Mouse (Mus musculus) liver, embryonic 14.5 days (tissue): ENCODE data around the gene Cadm2. TPM values are rescaled to one million over a fixed set of nuclear protein-coding genes. Genes with fewer than 3 reads are reported as not detected.

Experiments used
- ATAC-seq: fragments of 200-750 bp; cut with Nextera tagmentation; 2 replicates; pipeline ENCODE4 v1.8.0; 2017; ENCODE audit warnings: moderate number of reproducible peaks, mild to moderate bottlenecking, moderate library complexity; ENCODE audit not compliant: insufficient read depth
- DNase-seq, 3 experiments: peaks; one replicate each; pipeline ENCODE4 v3.0.0-alpha.2; 2012 to 2013; ENCODE audit warnings: low read depth in 3 of 3, low spot score in 3 of 3
- H3K27ac ChIP-seq: fragments of 300-500 bp; sonication (generic); 2 replicates; pipeline ENCODE4 v1.5.1; 2014; ENCODE audit warnings: moderate library complexity, mild to moderate bottlenecking, control low read depth, inconsistent platforms
- H3K27me3 ChIP-seq: fragments of 300-500 bp; sonication (generic); 2 replicates; pipeline ENCODE4 v1.6.1; 2014; ENCODE audit warnings: mild to moderate bottlenecking, low read length, moderate library complexity; ENCODE audit not compliant: control insufficient read depth, insufficient read depth
- H3K36me3 ChIP-seq: fragments of 300-500 bp; sonication (generic); replicated peaks from 2 replicates; pipeline ENCODE4 v1.6.1; 2014; ENCODE audit warnings: low read depth; ENCODE audit not compliant: control insufficient read depth, insufficient read depth
- H3K4me1 ChIP-seq, 2 experiments: fragments of 200-500 bp in 1 of 2; fragments of 300-500 bp in 1 of 2; sonication (generic) in 1 of 2; replicated peaks; 2 replicates each; pipeline ENCODE4 v1.6.1; 2012 to 2014; ENCODE audit warnings: antibody characterized with exemption in 1 of 2, inconsistent platforms in 1 of 2, low read length in 1 of 2; ENCODE audit not compliant: control insufficient read depth in 2 of 2, insufficient read depth in 2 of 2
- H3K4me2 ChIP-seq: fragments of 300-500 bp; sonication (generic); 2 replicates; pipeline ENCODE4 v1.6.1; 2014; ENCODE audit warnings: low read depth, mild to moderate bottlenecking, control low read depth, moderate library complexity
- H3K4me3 ChIP-seq, 2 experiments: fragments of 200-500 bp in 1 of 2; fragments of 300-500 bp in 1 of 2; sonication (generic) in 1 of 2; 2 replicates each; pipeline ENCODE4 v1.5.1; 2012 to 2014; ENCODE audit warnings: low read depth in 2 of 2, low read length in 2 of 2, mild to moderate bottlenecking in 2 of 2, control low read depth in 1 of 2, inconsistent platforms in 1 of 2, moderate library complexity in 1 of 2; ENCODE audit not compliant: insufficient read depth in 1 of 2
- H3K9ac ChIP-seq: fragments of 300-500 bp; sonication (generic); replicated peaks from 2 replicates; pipeline ENCODE4 v1.6.1; 2014; ENCODE audit warnings: mild to moderate bottlenecking, control low read depth, moderate library complexity
- H3K9me3 ChIP-seq: fragments of 300-500 bp; sonication (generic); 2 replicates; pipeline ENCODE4 v1.6.1; 2016; ENCODE audit warnings: low read length, mixed read lengths; ENCODE audit not compliant: control insufficient read depth
- CTCF ChIP-seq: IDR thresholded peaks from 2 replicates; pipeline ENCODE4 v1.5.1; 2016; ENCODE audit warnings: antibody characterized with exemption, low read depth, control low read depth
- EP300 ChIP-seq: IDR thresholded peaks from 2 replicates; pipeline ENCODE4 v1.6.1; 2016; ENCODE audit warnings: antibody characterized with exemption, low read depth
- WGBS: fragments of 180-500 bp; shearing (Covaris S2); extraction: QIAGEN DNeasy Blood & Tissue Kit; methylation state at CpG from one replicate; pipeline ENCODE4 v1.1.7; 2014; ENCODE audit not compliant: insufficient replicate concordance; 5-methylcytosine and 5-hydroxymethylcytosine counted together
- polyA plus RNA-seq, 2 experiments: library from polyadenylated mRNA; depleted of rRNA in 1 of 2; stranded (reverse) in 1 of 2; unstranded in 1 of 2; fragments of >200 nt; fragmentation: Nextera tagmentation in 1 of 2; extraction: Ambion mirVana in 1 of 2; gene quantifications; 2 replicates each; pipeline versions ENCODE4 v1.2.1 to v1.2.3; 2012 to 2014

The Cadm2 gene
- polyA plus RNA-seq, 2 experiments: 0.06 TPM; not detected in 1

- TF ChIP-seq CTCF (no peak), EP300 (no peak)
- WGBS: 66% methylated on average over 4 of the region's 4 CpGs
- H3K36me3 ChIP-seq: no peaks in the 10 kb centered on the region
- no peak overlapping the region for H3K27ac ChIP-seq
- H3K9ac ChIP-seq: no peak overlapping the region
- no peaks in the 10 kb centered on the region for H3K4me1 ChIP-seq
- no peaks in the 10 kb centered on the region for H3K9me3 ChIP-seq
- no peak overlapping the region for H3K4me3 ChIP-seq
- ATAC-seq (no peak), DNase-seq (no peak)
- H3K4me2 ChIP-seq: no peak overlapping the region
- H3K27me3 ChIP-seq: no peaks in the 10 kb centered on the region
Observed at GRCm38 (mm10) chr16:67609116-67609515, 11.6 kb downstream of the Cadm2 start.

GRCm38 (mm10) chr16:67608499-67608898 is 12.2 kb downstream of the Cadm2 start:
- Histone ChIP-seq H3K36me3 (no peaks in the 10 kb centered on the region), H3K4me2 (no peak overlapping the region), H3K27me3 (no peaks in the 10 kb centered on the region), H3K27ac (no peak overlapping the region), H3K9ac (no peak overlapping the region), H3K4me3 (no peak overlapping the region), H3K9me3 (no peaks in the 10 kb centered on the region), H3K4me1 (no peaks in the 10 kb centered on the region)
- ATAC-seq (no peak), DNase-seq (no peak)
- TF ChIP-seq EP300: no peak
- TF ChIP-seq CTCF: no peak
- WGBS: 64% methylated on average over 3 of the region's 3 CpGs

- TF ChIP-seq CTCF (no peak), EP300 (no peak)
Observed at GRCm38 (mm10) chr16:67605661-67606060, 15.0 kb downstream of the Cadm2 start.

GRCm38 (mm10) chr16:67599981-67600380 is 20.7 kb downstream of the Cadm2 start:
- DNase-seq (no peak), ATAC-seq (no peak)
- TF ChIP-seq CTCF (no peak), EP300 (no peak)
- Histone ChIP-seq H3K27me3 (no peaks in the 10 kb centered on the region), H3K4me3 (no peak overlapping the region), H3K4me2 (no peak overlapping the region), H3K27ac (no peak overlapping the region), H3K4me1 (no peaks in the 10 kb centered on the region), H3K9ac (no peak overlapping the region), H3K36me3 (no peaks in the 10 kb centered on the region), H3K9me3 (no peaks in the 10 kb centered on the region)
- 77% methylated on average over 9 of the region's 9 CpGs for WGBS

More at GRCm38 (mm10) chr16:67605661-67606060, 15.0 kb downstream of the Cadm2 start:
- Histone ChIP-seq H3K4me2 (no peak overlapping the region), H3K36me3 (no peaks in the 10 kb centered on the region), H3K9ac (no peak overlapping the region), H3K4me3 (no peak overlapping the region), H3K9me3 (no peaks in the 10 kb centered on the region), H3K27me3 (no peaks in the 10 kb centered on the region), H3K4me1 (no peaks in the 10 kb centered on the region), H3K27ac (no peak overlapping the region)
- ATAC-seq (no peak), DNase-seq (no peak)
- 66% methylated on average over 6 of the region's 6 CpGs for WGBS

GRCm38 (mm10) chr16:67598841-67599240 is 21.9 kb downstream of the Cadm2 start:
- Histone ChIP-seq H3K27me3 (no peaks in the 10 kb centered on the region), H3K4me1 (no peaks in the 10 kb centered on the region), H3K36me3 (no peaks in the 10 kb centered on the region), H3K4me3 (no peak overlapping the region), H3K4me2 (no peak overlapping the region), H3K9ac (no peak overlapping the region), H3K9me3 (no peaks in the 10 kb centered on the region), H3K27ac (no peak overlapping the region)
- WGBS: 76% methylated on average over 4 of the region's 4 CpGs
- DNase-seq (no peak), ATAC-seq (no peak)
- TF ChIP-seq EP300 (no peak), CTCF (no peak)

GRCm38 (mm10) chr16:67591015-67591414 is 29.7 kb downstream of the Cadm2 start:
- Histone ChIP-seq H3K36me3 (no peaks in the 10 kb centered on the region), H3K27me3 (no peaks in the 10 kb centered on the region), H3K4me2 (no peak overlapping the region), H3K4me1 (no peaks in the 10 kb centered on the region), H3K4me3 (no peak overlapping the region), H3K9ac (no peak overlapping the region), H3K27ac (no peak overlapping the region), H3K9me3 (no peaks in the 10 kb centered on the region)
- DNase-seq: no peak
- WGBS: 67% methylated on average over 6 of the region's 6 CpGs
- no peak for ATAC-seq
- no peak for TF ChIP-seq CTCF
- no peak for TF ChIP-seq EP300
